Mouse (Mus musculus) MEL (cell line): ENCODE data around the gene Prkar1b. TPM values are rescaled to one million over a fixed set of nuclear protein-coding genes. Genes with fewer than 3 reads are reported as not detected.

ENCODE experiments used
- DNase-seq: peaks from one replicate; pipeline ENCODE4 v3.0.0; 2011; ENCODE audit warnings: low read depth, low spot score
- H3K27ac ChIP-seq: 2 replicates; pipeline ENCODE4 v1.5.1; 2012; ENCODE audit warnings: low read depth, mild to moderate bottlenecking, control low read depth, low read length, moderate library complexity; ENCODE audit not compliant: control insufficient read depth
- H3K27me3 ChIP-seq, 2 experiments: fragments of 150-350 bp in 1 of 2; sonication (generic) in 1 of 2; 2 replicates each; pipeline ENCODE4 v1.6.1; 2012; ENCODE audit warnings: low read length in 2 of 2, mild to moderate bottlenecking in 2 of 2, improper control_type of control experiment in 1 of 2, moderate library complexity in 1 of 2; ENCODE audit not compliant: insufficient read depth in 2 of 2, control insufficient read depth in 1 of 2
- H3K36me3 ChIP-seq, 2 experiments: 2 replicates each; pipeline ENCODE4 v1.6.1; 2012 to 2014; ENCODE audit warnings: low read length in 2 of 2, improper control_type of control experiment in 1 of 2, inconsistent platforms in 1 of 2, mild to moderate bottlenecking in 1 of 2; ENCODE audit not compliant: insufficient read depth in 2 of 2, control insufficient read depth in 1 of 2
- H3K4me1 ChIP-seq, 2 experiments: fragments of 150-350 bp in 1 of 2; sonication (generic) in 1 of 2; 2 replicates each; pipeline ENCODE4 v1.6.1; 2012; ENCODE audit warnings: low read length in 2 of 2, improper control_type of control experiment in 1 of 2, mild to moderate bottlenecking in 1 of 2; ENCODE audit not compliant: insufficient read depth in 2 of 2, control insufficient read depth in 1 of 2
- H3K4me3 ChIP-seq, 2 experiments: fragments of 150-350 bp in 1 of 2; sonication (generic) in 1 of 2; 2 replicates each; pipeline ENCODE4 v1.5.1; 2012; ENCODE audit warnings: low read depth in 2 of 2, low read length in 2 of 2, mild to moderate bottlenecking in 2 of 2, moderate library complexity in 2 of 2, control low read depth in 1 of 2, improper control_type of control experiment in 1 of 2; ENCODE audit not compliant: control insufficient read depth in 1 of 2, insufficient read depth in 1 of 2
- H3K79me2 ChIP-seq: 2 replicates; pipeline ENCODE4 v1.6.1; 2012; ENCODE audit warnings: mild to moderate bottlenecking, low read length, moderate library complexity; ENCODE audit not compliant: control insufficient read depth, poor library complexity, insufficient read depth
- H3K9ac ChIP-seq: 2 replicates; pipeline ENCODE4 v1.6.1; 2012; ENCODE audit warnings: low read depth, mild to moderate bottlenecking, control low read depth, low read length, moderate library complexity; ENCODE audit not compliant: control insufficient read depth, poor library complexity, severe bottlenecking
- H3K9me3 ChIP-seq: fragments of 150-350 bp; sonication (generic); replicated peaks from 2 replicates; pipeline ENCODE4 v1.6.1; 2012; ENCODE audit warnings: mild to moderate bottlenecking, low read length, improper control_type of control experiment, moderate library complexity; ENCODE audit not compliant: insufficient read depth
- BHLHE40 ChIP-seq: IDR thresholded peaks from 2 replicates; pipeline ENCODE4 v1.6.1; 2012; ENCODE audit warnings: low read depth, mild to moderate bottlenecking, inconsistent platforms, low read length, improper control_type of control experiment, borderline replicate concordance
- CHD1 ChIP-seq: IDR thresholded peaks from 2 replicates; pipeline ENCODE4 v1.6.1; 2012; ENCODE audit warnings: low read depth, mild to moderate bottlenecking, inconsistent platforms, low read length, improper control_type of control experiment
- CHD2 ChIP-seq: IDR thresholded peaks from 2 replicates; pipeline ENCODE4 v1.6.1; 2011; ENCODE audit warnings: low read length, improper control_type of control experiment
- CTCF ChIP-seq, 3 experiments: IDR thresholded peaks in 2 of 3; conservative IDR thresholded peaks in 1 of 3; 2 replicates each; pipeline ENCODE4 v1.5.1; 2011 to 2012; ENCODE audit warnings: low read length in 3 of 3, low read depth in 2 of 3, mild to moderate bottlenecking in 2 of 3, improper control_type of control experiment in 1 of 3, inconsistent platforms in 1 of 3, mixed read lengths in 1 of 3, moderate library complexity in 1 of 3; ENCODE audit not compliant: control insufficient read depth in 1 of 3, insufficient read depth in 1 of 3, poor library complexity in 1 of 3, severe bottlenecking in 1 of 3
- E2F4 ChIP-seq: IDR thresholded peaks from 2 replicates; pipeline ENCODE4 v1.6.1; 2011; ENCODE audit warnings: low read depth, low read length, improper control_type of control experiment, borderline replicate concordance
- EP300 ChIP-seq, 2 experiments: IDR thresholded peaks; 2 replicates each; pipeline ENCODE4 v1.6.1; 2011; ENCODE audit warnings: improper control_type of control experiment in 2 of 2, low read length in 2 of 2, low read depth in 1 of 2, mild to moderate bottlenecking in 1 of 2
- GABPA ChIP-seq: IDR thresholded peaks from 2 replicates; pipeline ENCODE4 v1.6.1; 2012; ENCODE audit warnings: low read depth, mild to moderate bottlenecking, inconsistent platforms, low read length, improper control_type of control experiment, moderate library complexity
- GATA1 ChIP-seq: IDR thresholded peaks from 2 replicates; pipeline ENCODE4 v1.6.1; 2011; ENCODE audit warnings: low read depth, low read length, improper control_type of control experiment
- MAX ChIP-seq: IDR thresholded peaks from 2 replicates; pipeline ENCODE4 v1.6.1; 2011; ENCODE audit warnings: low read length, improper control_type of control experiment
- MEF2A ChIP-seq: IDR thresholded peaks from 2 replicates; pipeline ENCODE4 v1.6.1; 2014; ENCODE audit warnings: low read depth, mild to moderate bottlenecking, inconsistent platforms, low read length, improper control_type of control experiment; ENCODE audit not compliant: poor library complexity, insufficient replicate concordance, severe bottlenecking; ENCODE audit errors: extremely low read depth
- MYC ChIP-seq: IDR thresholded peaks from 2 replicates; pipeline ENCODE4 v1.6.1; 2011; ENCODE audit warnings: low read depth, mild to moderate bottlenecking, low read length, improper control_type of control experiment, moderate library complexity
- POLR2A ChIP-seq, 2 experiments: IDR thresholded peaks; 2 replicates each; pipeline ENCODE4 v1.6.1; 2011 to 2012; ENCODE audit warnings: low read length in 2 of 2, mild to moderate bottlenecking in 2 of 2, control low read depth in 1 of 2, improper control_type of control experiment in 1 of 2, low read depth in 1 of 2, moderate library complexity in 1 of 2; ENCODE audit not compliant: control insufficient read depth in 1 of 2, insufficient read depth in 1 of 2, poor library complexity in 1 of 2
- POLR2AphosphoS2 ChIP-seq: IDR thresholded peaks from 2 replicates; pipeline ENCODE4 v1.6.1; 2011; ENCODE audit warnings: low read length, improper control_type of control experiment
- POLR2AphosphoS5 ChIP-seq: IDR thresholded peaks from 2 replicates; pipeline ENCODE4 v1.6.1; 2012; ENCODE audit warnings: low read depth, borderline replicate concordance, mild to moderate bottlenecking, inconsistent platforms, low read length, moderate library complexity, mixed read lengths
- RAD21 ChIP-seq: IDR thresholded peaks from 2 replicates; pipeline ENCODE4 v1.6.1; 2011; ENCODE audit warnings: mild to moderate bottlenecking, low read depth, low read length, improper control_type of control experiment
- SMC3 ChIP-seq: IDR thresholded peaks from 2 replicates; pipeline ENCODE4 v1.6.1; 2011; ENCODE audit warnings: low read depth, low read length, improper control_type of control experiment
- TCF12 ChIP-seq: IDR thresholded peaks from 2 replicates; pipeline ENCODE4 v1.6.1; 2014; ENCODE audit warnings: low read depth, mild to moderate bottlenecking, inconsistent platforms, low read length, improper control_type of control experiment, moderate library complexity
- UBTF ChIP-seq: IDR thresholded peaks from 2 replicates; pipeline ENCODE4 v1.6.1; 2012; ENCODE audit warnings: low read depth, mild to moderate bottlenecking, inconsistent platforms, low read length, improper control_type of control experiment, moderate library complexity, borderline replicate concordance; ENCODE audit not compliant: insufficient read depth
- USF1 ChIP-seq: IDR thresholded peaks from 2 replicates; pipeline ENCODE4 v1.6.1; 2014; ENCODE audit warnings: low read depth, mild to moderate bottlenecking, inconsistent platforms, low read length, improper control_type of control experiment, moderate library complexity
- ZC3H11A ChIP-seq: IDR thresholded peaks from 2 replicates; pipeline ENCODE4 v1.6.1; 2012; ENCODE audit warnings: low read depth, mild to moderate bottlenecking, inconsistent platforms, low read length, improper control_type of control experiment
- polyA plus RNA-seq, 2 experiments: library from polyadenylated mRNA; stranded (reverse) in 1 of 2; unstranded in 1 of 2; fragments of >175 nt in 1 of 2; fragments of >200 nt in 1 of 2; gene quantifications; 2 replicates each; pipeline versions ENCODE4 v1.2.1 to v1.2.4; 2012; ENCODE audit warnings: low replicate concordance in 2 of 2, low read depth in 1 of 2; ENCODE audit not compliant: insufficient read length in 2 of 2, insufficient read depth in 1 of 2, missing spikeins in 1 of 2
- total RNA-seq: library from RNA; depleted of rRNA; stranded (reverse); fragments of 300-350 nt; gene quantifications from 2 replicates; pipeline ENCODE4 v1.2.3, GENCODE M21; 2012

Gene Prkar1b
- total and polyA plus RNA-seq, 3 experiments = not detected

DNA sequence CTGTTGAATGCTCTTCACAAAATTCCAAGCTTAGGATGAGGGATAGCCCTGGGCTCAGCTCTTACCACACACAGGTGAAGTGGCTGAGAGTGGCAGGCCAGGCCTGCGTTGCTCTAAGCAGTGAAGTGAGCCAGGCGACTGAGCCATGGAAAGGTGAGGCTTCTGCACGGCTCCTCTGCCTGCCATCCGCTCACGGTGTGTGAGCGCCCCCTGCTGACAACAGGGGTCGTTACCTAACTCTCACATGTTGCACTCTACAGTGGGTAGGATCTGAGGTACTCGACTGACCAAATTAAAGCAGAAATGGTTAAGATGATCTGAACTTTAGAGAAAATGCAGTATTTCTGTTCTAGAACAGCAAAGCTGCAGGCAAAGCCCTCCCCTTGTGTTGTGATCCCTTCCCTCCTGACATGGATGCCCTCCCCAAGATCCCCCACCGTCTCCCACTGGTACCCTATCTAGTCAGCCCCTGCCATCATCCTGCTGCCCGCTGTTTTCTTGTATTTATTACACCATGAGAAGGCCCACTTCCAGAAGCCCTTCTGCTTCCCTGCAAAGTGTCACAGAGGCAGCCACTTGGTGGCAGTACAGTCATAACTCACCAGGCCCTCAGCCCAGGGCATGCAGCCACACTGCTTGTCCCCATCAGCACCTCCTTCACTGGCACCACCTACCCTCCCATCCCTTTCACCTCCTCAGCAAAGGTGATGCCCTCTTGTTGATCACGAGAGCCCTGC lies 29.3 kb upstream of the Prkar1b start:
- DNase-seq = peak; percentile 76
- no peaks in the 10 kb centered on the region for H3K4me1 ChIP-seq
- H3K27ac ChIP-seq = no peak overlapping the region
- no peak overlapping the region for H3K9ac ChIP-seq
- H3K79me2 ChIP-seq = no peaks in the 10 kb centered on the region
- no peaks in the 10 kb centered on the region for H3K27me3 ChIP-seq
- H3K36me3 ChIP-seq = no peaks in the 10 kb centered on the region; a peak in 1 of 4 replicates
- no peaks in the 10 kb centered on the region for H3K9me3 ChIP-seq
- no peak overlapping the region for H3K4me3 ChIP-seq
- TF ChIP-seq POLR2A (IDR thresholded peaks at IDR 0.05; ENCODE audit: control insufficient read depth in 1 of 2, insufficient read depth in 1 of 2, low read depth in 1 of 2, low read length in 2 of 2, poor library complexity in 1 of 2) (no peak), RAD21 (peak; percentile 79), CTCF (IDR thresholded peaks at IDR 0.05 in 2 of 3, conservative IDR thresholded peaks at IDR 0.05 in 1 of 3; ENCODE audit: control insufficient read depth in 1 of 3, insufficient read depth in 1 of 3, low read depth in 2 of 3, low read length in 3 of 3, poor library complexity in 1 of 3, severe bottlenecking in 1 of 3) (peak; percentile 90 to 96 (median 91)), CHD2 (no peak), SMC3 (peak; percentile 75), USF1 (no peak), MAX (no peak), ZC3H11A (peak; percentile 76), POLR2AphosphoS5 (no peak), BHLHE40 (0 out of 2 replicates have a peak, but pooled peaks have one; percentile 29), MEF2A (no peak), UBTF (no peak)

GRCm38 (mm10) chr5:139174556-139175547 lies 25.1 kb upstream of the Prkar1b start:
- Histone ChIP-seq H3K4me3 (no peak overlapping the region), H3K27me3 (no peaks in the 10 kb centered on the region), H3K4me1 (no peaks in the 10 kb centered on the region), H3K9ac (no peak overlapping the region), H3K9me3 (no peaks in the 10 kb centered on the region), H3K36me3 (no peaks in the 10 kb centered on the region; a peak in 1 of 4 replicates), H3K27ac (no peak overlapping the region)
- DNase-seq = no peak
- TF ChIP-seq EP300 (IDR thresholded peaks at IDR 0.05; ENCODE audit: low read depth in 1 of 2, low read length in 2 of 2) = no peak
- TF ChIP-seq CHD1 = no peak
- TF ChIP-seq TCF12 = no peak
- no peak for TF ChIP-seq CHD2
- no peak for TF ChIP-seq MYC
- TF ChIP-seq GATA1 = no peak
- no peak for TF ChIP-seq E2F4
- TF ChIP-seq GABPA = no peak
- no peak for TF ChIP-seq POLR2A (IDR thresholded peaks at IDR 0.05; ENCODE audit: control insufficient read depth in 1 of 2, insufficient read depth in 1 of 2, low read depth in 1 of 2, low read length in 2 of 2, poor library complexity in 1 of 2)
- no peak for TF ChIP-seq POLR2AphosphoS2
- TF ChIP-seq, all 39 proteins: peak for 0
- no peaks in the 10 kb centered on the region for H3K79me2 ChIP-seq
